Mouse (Mus musculus) induced T-regulatory cell, adult 2 months (primary cell): Measurements from ENCODE around the gene Tns1.
A peak's percentile ranks its signal among the peaks of the same experiment; 100 is the strongest.

Experiments used
- DNase-seq: peaks from one replicate; pipeline ENCODE4 v3.0.0-alpha.2; 2012; ENCODE audit warnings: low read depth

Gene Tns1

DNA sequence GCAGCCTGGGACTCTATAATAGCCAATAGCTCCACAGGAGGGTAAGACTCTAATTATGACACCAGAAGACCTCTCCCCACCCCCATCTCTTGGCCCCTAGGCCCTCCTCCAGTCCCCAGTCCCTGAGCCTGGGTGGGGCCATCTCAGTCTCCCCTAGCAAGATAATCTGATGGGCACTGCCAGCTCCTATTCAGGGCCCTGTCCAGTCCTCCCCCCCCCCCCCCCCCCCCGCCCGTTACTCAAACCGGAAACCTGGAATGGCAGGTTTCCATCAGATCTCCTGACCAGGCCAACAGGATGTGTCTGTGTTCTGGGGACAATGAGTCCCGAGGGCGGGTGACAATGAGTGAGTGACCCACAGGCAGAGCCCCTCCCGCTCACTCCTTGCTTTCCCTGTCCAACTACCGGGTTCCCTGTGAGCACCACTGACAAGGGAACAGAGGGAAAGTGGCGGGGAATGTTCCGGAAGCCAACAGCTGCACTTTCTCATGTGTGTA lies 136.5 kb downstream of the Tns1 start:
- DNase-seq: no peak

DNA sequence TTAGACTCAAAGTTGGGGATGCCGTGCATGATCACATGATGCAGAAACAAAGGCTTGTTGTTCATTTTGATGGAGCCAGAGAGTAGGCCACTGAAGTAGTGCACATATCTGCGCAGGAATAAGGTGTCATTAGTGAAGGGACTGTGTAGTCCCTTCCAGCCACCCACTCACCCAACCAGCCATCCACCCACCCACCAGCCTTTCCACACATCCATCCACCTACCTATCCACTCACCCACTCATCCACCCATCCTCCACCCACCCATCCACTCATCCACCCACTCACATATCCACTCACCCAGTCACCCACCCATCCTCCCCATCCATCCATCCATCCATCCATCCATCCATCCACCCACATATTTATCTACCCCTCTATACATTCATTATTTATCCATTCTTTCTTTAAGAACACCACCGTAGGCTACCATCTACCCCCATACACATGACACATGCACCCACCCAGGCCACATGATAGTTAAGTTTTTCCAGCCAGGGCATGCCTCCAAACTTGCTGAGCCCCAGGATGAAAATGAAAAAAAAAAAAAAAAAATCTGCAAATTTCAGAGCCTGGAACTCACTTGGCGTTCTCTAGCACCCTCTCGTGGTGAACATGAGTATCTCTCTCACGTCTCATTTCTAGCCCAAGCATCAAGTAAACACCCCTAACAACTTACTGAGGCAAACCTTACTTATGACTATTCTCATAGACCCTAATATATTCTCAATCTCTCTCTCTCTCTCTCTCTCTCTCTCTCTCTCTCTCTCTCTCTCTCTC lies 137.8 kb downstream of the Tns1 start:
- DNase-seq: peak; percentile 80

DNA sequence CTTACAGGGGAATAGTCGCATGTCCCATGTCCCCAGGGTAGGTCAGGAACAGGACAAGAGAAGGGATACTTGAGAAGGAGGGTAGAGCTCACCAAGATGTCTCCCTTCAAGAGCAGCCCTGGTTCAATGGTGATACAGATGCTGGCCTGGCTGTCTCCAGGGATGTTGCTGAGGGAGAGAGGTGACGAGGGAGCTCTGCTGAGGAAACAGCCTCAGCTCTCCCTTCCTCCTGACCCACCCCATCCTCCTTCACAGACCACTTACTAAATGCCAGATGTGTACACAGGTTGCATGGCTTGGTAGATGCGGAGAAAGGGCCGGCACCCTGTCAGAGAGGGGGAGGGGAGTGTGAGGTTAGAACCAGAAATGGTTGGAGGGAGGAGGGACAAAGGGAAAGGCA lies 138.6 kb downstream of the Tns1 start:
- no peak for DNase-seq

DNA sequence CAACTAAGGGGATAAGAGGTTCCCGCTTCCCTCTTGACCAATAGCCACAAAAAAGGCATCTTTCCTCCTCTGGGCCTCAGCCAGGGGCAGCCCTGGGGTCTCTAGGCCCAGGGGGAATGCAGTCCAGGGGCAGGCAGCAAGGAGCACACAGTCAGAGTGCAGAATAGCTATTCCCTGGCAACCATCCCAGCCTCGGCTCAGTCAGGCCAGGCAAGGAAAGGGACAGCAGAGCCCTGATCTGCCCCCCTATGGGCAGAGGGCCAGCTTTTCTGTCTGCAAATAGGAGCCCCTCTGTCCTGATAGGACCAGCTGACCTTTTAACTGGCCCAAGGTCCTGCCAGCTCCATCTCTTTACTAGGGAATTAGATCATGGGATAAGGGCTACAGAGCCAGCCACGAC lies 145.0 kb downstream of the Tns1 start:
- no peak for DNase-seq

DNA sequence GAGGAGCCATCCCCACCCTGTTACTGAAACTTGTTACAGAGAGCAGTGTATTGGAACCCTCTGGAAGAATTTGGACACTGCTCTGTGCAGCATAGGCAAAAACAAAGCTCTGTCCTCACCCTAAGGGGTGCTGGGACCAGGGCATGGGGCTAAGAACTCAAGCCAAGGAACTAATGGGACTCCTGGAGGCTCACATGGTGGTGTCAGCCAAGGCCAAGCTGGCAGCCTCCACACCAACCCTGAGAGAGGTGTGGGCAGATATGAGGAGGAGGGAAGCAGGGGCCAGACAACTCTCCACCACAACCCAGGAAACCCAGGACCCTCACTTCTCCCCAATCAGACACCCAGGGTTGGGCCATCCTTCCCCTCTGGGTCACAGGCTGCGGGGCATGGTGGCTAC lies 145.7 kb downstream of the Tns1 start:
- DNase-seq: no peak

DNA sequence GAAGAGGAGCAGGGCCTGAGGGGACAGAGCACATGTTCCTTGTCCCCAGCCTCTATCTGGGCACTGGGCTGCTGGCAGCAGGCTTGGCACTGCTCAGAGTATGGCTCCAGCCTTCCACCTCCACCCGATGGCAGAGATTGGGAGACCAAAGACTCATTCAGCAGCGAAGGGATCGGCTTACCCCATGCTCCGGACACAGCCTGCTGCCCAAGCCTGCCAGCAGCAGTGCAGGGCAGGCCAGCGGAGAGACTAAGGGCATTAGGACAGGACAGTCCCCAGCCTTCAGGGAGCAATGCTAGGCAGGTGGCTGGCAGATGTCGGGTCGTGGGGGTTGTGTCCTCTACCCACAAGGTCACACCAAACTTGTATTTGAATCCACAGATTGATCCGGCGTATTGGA lies 150.3 kb downstream of the Tns1 start:
- DNase-seq: no peak

DNA sequence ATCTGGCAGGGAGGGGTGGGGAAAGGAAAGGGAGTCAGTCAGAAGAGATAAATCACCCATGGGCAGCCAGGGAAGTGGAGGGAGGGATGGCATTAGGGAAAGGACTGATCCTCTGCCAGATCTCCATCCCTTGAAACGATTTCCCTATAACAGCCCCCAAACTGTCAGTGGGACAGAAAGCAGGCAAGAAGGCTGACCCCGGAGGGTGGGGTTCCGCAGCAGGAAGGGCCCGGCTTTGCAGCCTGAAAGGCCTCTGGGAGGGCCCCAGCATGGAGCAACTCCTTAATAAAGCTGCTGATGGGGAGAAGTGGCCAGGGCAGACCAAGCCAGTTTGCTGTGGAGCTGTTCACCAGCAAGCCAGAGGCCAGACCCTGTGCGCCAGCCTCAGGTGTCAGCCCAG lies 151.5 kb downstream of the Tns1 start:
- no peak for DNase-seq

DNA sequence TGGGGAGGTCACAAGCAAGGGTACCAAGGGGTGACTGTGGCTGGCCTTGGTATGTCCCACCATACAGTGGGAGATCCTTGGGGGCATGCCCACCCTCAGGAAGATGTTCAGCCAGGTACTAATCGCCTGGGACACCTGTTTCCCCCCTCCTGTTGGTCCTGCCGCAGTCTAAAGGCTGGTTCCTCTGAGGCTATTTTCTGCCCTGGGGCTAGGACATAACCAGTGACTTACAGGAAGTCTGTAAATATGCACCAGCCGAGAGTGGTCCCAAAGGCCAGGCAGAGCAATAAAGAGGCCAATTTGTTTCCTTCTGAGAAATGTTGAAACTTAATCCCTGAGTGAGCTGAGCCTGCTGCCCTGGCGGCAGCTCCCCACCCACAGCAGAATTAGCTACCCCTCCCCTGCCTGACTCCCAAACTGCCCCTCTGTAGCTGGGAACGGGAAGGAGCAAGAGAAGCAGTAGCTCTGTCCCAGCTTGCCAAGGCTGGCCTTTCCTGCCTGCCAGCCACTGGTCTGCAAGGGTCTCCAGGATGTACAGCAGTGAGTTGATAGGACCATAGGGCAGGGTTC lies 154.0 kb downstream of the Tns1 start:
- no peak for DNase-seq

DNA sequence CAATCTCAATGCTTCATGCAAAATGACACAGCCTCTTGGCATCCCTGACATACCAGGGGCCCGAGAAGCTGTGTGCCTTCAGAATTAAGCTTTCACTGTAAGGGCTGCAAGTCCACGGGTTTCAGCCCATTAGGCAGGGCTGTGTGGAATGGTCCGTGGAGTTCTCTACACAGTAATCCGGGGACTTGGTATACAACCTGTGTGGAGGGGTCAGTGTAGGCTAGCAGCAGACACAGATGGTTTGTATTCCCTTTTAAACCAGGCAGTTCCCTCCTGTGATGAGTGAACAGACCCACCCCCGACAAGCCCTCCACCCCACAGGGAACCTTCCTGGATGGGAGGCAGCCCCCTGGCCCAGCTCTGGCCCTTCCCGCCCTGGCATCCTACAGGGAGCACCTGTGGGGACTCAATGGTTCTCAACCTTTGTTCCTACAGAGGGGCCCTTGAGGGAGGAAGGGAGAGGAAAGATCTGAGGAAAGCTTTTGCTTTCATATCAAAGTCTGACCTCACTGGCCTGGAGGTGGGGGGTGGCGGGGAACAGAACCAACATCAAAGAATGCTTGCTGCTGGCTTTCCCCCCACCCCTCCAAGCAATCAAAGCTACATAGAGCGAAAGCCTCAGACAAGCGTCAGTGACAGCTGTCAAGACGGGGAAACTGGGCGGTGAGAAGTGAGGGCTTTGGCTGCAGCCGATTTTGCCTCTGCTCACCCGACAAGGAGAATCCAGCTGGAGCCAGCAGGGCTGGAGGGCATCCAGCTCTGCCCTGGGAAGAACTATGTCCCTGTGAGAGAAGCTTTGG lies 155.3 kb downstream of the Tns1 start:
- no peak for DNase-seq

DNA sequence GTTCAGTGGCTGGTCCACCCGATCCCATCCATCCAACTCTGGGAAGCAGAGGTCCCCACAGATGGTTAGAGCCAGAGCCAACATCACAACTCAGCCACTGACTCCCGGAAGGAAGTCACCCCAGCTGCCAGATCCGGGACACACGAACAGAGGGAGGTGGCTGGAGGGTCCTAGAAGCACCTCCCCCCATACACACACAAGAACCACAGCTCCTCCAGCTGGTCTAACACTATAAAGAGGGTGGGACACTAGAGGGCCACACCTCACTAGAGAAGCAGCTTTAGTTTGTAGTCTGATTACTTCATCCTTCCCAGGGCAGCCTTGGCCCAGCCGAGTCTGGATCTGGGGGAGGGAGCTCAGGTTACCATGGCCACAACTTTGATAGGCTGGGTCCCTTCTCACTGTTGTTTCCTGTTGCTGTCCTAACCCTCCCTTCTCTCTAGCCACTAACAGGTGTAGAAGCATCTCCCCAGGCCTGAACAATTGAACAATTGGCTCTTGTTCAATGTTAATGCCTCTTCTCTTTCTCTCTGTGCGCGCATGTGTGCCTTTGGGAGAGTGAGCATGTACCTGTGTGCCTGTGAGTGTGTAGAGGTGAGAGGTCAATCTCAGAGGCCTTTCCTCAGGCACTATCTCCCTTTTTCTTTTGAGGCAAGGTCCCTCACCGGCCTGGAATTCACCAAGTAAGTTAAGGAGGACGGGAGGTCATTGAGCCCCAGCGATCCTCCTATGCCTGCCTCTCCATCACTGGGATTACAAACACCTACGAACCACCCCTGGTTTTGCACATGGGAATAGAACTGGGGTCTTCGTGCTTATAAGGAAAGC lies 157.6 kb downstream of the Tns1 start:
- DNase-seq: no peak

DNA sequence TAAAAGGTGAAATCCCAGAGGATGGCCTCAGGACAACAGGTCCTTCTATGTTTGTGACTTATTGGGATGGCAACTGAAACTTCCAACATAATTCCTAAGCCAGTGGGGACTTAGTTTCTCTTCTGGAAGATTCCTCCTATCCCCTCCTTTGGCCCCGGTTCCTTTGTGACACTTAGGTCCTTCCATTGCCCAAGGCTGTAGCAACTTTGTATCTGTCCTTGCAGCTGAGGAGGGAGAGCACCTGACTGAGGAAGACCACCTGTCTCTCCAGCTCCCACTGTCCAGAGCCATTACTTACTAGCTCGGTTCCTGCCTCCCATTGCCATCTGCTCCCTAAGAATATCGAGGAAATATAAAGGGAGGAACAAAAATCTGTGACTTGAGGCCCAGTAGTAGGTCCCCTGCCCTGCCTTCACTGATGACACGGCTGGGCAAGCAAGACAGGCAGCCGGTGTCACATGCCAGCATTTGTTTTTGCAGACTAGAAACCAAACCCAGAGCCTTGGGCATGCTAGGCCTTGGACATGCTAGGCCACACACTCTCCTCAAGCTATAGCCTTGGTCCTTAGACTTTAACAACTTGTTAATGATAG lies 160.0 kb downstream of the Tns1 start:
- no peak for DNase-seq

DNA sequence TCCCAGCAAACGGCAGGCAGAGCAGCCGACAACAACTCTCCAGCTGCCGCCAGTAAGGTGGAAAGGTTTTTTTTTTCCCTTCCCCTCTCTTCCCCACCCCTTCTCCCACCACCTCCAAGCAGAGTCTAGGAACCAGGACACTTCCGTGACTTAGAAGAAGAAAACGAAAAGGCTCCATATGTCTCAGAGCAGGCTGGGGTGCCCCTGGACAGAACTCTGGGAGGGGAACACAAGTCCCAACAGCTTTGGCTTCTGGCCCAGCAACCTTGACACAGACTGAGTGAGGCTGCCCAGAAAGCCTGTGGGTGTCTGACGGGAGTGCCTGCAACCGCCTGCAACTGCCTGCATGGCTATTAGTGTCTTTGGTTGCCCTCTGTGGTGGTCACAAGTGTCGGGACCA lies 160.6 kb downstream of the Tns1 start:
- DNase-seq: no peak

DNA sequence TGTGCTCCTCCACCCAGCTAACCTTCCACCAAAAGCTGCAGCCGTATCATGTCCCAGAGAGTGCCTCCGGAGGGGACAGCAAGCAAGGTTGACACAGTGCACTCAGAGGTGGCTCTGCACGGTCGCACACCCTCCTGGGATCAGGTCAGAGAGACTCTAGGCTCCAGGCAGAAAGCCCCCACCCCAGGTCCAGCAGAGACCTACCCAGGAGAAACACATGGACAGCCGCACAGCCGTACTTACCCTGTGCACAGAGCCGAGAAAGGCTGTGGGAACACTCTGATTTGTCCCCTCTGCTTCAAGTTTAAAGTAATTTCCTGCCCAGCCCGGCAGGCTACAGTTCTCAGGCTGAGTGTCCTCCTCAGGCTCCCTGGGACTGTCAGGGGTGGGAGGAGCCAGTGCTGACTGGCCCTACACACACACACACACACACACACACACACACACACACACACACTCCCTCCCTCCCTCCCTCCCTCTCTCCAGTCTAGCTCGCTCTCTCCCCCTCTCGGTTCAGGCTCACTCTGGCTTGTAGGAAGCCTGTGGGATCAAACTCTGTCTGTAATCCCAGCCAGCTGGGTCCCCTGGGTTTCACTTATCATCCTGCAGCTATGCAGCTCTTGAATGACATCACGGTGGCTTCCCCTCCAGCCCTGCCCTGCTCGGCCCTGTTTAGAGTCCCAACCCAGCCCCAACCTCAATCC lies 161.4 kb downstream of the Tns1 start:
- DNase-seq: no peak

DNA sequence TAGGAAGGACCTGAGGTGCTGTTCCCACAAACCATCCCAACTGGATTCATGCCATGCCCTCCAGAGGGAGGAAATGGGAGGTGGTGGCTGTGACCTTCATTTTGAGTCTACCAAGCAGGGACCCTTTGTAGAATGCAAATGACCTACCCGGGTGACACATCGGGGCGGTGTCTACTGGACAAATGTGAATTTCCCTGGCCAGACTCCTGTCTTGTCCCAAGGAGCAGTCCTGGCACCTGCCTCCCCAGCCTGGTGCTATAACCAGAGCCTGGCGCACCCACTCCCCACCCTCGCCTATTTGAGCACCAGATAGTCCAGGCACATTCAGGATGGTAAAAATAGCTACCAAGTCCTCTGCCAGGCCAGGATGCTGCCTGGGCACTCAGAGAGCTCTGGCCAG lies 162.2 kb downstream of the Tns1 start:
- DNase-seq: no peak

DNA sequence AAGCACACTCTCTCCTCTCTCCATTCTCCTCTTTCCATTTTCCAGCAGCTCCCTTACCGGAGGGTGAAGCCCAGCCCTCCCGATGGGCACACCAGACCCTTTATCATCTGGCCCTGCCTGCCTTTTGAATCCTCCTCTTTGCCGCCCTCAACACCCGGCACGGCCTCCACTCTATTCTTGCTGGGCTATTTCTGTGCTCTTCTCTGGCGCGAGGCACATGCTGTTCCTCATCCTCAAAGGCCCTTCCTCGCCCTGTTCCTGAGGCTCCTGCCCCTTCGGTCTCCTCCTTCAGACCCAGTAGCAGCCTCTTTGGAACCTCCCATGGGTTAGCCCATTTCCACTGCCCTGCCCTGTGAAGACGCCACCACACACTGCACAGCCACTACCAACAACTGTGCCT lies 164.5 kb downstream of the Tns1 start:
- DNase-seq: no peak

DNA sequence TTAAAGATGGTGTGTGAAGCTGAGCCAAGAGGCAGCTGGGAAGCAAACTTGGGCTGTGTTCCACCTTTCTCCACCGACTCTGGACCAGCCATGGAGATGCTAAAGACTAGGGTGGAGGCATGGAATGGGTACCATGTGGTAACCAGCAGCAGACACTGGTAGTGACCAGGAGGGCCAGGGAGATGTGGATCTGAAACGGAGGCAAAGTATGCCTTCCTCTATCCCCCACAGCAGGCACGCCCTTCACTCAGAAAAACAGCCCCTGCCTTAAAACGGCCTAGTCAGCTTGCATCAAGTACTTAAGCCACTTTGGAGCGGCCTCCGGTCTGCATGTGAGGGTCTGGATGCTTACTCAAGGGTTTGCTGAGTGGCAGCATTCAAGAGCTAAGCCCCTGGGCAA lies 164.9 kb downstream of the Tns1 start:
- no peak for DNase-seq

DNA sequence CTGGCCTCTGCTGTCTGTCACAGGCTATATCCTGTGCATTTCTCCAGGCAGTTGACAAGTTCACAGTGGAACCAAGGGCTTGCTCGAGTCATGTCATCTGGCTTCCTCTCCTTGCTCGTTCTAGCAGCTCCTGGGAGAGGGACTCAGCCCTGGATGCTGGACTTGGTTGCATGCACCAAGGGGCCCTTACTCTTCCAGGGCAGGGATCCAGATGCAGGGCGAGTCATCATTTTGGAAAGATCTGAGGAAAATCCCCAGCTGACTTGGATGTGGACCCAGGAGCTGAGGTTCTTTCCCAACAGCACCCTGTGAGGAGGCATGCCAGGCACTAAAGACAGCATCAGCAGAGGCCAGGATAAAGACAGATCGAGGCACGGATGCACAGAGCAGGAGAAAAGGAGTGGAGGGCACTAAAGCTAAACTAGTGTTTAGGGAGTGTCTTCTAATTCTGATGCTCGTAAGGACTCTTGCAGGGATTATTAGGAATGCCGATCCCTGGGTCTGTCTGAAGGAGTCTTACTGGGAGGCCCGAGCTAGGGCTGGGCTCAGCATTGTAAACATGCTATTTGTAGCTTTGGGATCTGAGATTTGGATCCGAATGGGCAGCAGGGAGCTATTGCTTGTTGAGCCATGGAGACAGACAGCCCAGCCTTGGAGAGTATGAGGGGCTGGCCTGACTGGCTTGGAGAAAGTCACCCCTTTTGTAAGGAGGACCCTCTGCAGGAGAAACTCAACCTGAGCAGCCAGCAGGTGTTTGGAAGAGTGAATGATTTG lies 165.9 kb downstream of the Tns1 start:
- no peak for DNase-seq

DNA sequence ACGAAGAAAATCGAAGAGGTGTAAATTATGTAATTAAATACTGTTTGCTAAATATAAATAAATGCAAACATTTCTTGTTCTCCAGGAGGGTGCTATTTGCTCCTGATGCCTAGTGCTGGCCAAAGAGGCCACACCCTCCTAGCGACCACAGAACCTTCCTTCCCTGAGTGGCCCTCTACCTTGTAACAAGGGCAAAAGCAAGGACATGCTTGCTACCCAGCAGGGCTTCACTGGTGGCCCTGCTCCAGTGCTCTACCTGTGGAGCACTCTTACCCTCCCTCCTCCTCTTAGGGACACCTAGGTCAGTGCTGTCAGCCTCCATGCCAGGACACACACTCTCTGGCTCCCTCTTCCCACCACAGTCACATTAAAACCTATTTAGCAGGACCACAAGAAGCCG lies 166.8 kb downstream of the Tns1 start:
- DNase-seq: no peak

DNA sequence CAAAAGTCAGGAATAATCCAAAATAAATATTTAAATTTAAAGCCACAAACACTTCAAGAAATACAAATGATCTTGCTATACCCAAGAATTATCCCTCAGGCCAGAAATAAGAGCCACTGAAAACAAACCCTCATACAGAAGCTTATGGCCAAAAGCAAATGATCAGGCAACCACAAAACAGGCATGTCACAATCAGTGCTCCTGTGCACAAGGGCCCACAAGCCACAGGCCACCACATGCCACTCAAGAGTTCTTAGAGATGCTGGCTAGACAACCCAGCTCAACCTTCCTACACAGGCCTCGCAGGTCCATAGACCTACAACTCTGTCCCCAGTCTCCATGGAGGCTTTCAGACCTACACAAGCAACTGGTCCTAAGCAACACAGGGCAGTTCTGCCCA lies 167.9 kb downstream of the Tns1 start:
- DNase-seq: no peak

DNA sequence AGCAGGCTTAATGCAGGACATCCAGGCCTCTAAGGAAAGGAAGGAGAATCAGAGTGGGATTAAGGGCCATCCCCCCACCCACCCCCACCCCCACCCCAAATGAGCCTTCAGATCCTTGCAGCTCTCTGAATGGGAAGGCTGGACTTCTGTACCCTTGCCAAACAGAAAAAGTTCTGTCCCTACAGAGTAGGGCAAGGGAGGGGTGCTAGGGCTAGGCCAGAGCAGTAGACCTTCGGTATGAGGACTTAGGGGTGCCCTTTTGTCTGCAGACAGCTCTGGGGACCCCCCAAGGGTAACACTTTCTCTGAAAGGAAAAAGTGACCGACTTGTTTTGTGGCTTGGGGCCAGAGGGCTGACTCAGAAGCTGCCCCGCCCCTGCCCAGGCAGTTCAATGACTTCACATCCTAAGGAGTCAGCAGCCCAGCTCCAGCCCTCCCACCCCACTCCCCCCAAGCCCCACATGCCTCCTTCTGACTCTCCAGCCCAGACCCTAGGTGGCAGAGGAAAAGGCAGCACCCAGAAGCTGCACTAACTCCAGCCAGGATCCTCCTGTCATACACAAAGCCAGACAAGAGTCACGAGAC lies 168.9 kb downstream of the Tns1 start:
- DNase-seq: no peak
